Mouse (Mus musculus) ovary, postnatal 14 days (tissue): ENCODE data around the gene Dph5.
A peak's percentile ranks its signal among the peaks of the same experiment; 100 is the strongest.
"Not testable (repeated sequence)": the region's sequence is repeated elsewhere in the genome, so short reads cannot be mapped to it uniquely, and the experiment has no call there.

Source experiments
- DNase-seq: peaks from one replicate; pipeline ENCODE4 v3.0.0; 2022; ENCODE audit warnings: low spot score

The Dph5 gene

DNA sequence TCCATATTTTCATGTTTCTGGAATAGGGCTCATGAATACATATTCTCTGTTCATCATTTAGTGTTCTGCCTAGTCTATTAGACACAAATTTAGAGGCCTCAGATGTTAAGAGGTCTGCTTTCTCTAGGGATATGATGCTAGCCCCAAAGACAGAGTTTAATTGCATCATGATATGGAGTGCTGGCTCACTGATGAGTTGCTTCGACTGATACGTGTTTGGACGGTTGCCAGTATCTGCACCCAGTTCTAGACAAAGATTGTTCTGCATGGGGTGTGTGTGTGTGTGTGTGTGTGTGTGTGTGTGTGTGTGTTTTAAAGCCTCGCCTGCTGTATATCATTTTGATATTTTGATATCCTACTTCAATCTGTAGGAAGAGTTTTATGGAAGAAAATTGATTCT, 4.7 kb downstream of the Dph5 start:
- no peak for DNase-seq

DNA sequence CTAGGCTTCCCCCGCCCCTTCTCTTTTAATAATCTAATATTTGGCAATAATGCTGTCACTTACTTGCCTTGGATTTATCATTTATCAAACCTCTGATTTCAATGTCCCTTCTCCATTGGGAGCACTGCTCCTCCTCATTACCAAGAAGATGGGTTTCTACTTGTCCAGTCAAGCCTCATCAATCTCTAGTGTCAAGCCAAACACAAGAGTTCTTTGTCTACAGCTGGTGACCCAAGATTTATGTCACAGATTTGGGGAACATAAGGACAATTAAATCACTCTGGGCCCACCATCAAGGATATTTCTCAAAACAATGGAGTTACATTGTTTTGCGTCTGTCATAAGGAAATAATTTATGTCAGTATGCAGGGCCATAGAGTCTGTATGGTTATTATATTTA, 5.5 kb downstream of the Dph5 start:
- no peak for DNase-seq

DNA sequence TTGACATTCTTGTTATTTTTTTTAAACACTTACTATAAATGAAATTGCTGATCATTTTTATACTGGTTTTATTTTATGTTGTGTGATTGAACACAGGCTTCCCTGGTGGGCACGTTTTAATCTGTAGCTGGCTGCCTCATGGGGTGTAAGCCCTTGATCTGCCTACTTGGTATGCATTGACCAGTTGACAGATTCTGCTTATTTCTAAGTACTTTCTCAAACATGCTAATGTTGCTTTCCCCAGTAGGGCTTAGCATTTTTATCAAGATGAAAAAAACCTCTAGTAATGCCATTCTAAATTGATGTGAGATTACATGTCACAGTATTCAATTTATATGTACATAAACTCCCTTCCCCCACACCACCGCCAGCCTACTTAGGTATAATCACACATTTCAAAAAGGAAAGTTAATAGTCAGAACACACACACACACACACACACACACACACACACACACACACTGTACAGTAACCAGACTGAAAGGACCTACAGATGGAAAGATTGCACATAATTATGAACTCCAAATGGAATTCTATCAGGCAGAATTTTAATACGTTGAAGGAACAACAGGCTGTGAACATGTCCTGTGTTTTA, 10.8 kb downstream of the Dph5 start:
- DNase-seq, result no peak

DNA sequence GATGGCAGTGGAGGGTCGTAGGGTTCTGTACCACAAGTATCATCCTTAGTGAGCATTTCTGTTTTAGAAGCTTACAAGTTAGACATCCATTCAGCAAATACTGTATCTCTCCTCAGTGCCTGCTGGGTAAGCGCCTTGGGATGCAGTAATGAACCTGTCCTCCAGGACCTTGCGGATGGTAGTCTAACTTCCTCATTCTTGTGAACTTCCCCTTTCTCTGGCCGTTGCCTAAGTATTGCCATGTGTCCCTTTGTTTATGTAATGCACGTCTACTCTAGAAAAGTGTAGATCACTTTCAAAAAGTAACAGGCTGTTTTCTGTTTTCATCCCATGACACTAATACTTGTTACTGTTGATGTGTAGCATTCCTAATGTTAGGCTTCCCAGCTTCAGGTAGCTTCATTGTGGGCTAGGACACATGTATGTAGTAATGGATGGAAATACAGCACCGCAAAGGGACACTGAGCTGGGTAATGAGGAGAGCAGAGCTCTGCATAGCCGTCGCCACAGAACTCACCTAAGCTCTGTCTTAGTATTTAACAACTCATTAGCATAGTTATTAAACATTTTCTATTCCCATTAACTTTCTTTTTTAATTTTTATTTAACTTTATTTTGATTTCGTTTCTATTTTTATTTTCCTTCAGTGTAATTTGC, 14.8 kb downstream of the Dph5 start:
- no peak for DNase-seq

DNA sequence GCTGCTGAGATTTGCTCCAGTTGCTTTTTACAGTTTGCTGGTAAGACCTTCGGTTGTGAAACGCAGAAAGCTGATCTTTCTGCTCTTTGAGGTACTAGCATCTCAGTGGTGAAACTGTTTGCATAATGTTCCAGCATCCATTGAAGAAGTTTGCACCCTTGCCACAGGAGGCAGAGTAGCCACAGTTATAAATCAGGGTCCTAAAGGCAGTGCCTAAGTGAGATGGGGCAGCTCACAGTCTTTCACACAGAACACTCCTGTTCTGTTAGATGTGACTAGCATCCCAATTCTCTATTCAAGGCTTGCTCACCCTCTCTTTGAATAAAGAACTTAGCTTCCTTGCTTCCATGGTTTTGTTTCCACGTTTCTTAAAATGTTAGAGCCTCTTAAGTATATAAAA, 17.4 kb downstream of the Dph5 start:
- DNase-seq, result no peak

DNA sequence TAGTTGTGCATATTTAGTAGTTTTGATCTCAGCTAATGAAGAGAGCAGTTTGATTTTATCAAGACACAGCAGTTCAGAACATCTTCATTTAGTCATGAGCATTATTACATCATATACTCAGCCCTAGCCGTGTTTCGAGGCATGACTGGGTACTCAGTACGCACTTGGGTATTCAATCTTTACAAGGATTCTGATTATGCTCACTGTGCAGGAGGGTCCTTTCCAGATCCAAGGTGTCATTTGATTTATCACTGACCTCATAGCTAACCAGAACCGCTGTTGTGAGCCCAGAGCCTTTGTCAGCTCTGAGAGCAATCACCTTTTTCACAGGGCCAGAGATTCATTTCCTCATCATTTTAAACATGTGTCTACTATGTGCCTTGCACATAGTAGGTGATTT, 17.9 kb downstream of the Dph5 start:
- no peak for DNase-seq

DNA sequence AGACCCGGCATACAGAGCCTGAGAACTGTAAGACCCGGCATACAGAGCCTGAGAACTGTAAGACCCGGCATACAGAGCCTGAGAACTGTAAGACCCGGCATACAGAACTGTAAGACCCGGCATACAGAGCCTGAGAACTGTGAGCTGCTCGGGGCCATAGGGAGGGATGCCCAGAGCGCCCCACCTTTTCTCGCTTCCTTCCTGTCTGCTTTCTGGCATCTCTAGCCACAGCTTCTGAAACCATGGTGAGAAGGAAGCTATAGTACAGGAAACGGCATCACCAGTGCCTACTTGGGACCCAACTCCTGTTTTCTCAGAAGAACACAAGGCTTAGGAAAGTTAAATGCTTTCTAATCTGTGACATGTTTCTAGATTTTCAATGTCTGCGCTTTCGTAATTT, 19.8 kb downstream of the Dph5 start:
- not testable (repeated sequence) for DNase-seq

DNA sequence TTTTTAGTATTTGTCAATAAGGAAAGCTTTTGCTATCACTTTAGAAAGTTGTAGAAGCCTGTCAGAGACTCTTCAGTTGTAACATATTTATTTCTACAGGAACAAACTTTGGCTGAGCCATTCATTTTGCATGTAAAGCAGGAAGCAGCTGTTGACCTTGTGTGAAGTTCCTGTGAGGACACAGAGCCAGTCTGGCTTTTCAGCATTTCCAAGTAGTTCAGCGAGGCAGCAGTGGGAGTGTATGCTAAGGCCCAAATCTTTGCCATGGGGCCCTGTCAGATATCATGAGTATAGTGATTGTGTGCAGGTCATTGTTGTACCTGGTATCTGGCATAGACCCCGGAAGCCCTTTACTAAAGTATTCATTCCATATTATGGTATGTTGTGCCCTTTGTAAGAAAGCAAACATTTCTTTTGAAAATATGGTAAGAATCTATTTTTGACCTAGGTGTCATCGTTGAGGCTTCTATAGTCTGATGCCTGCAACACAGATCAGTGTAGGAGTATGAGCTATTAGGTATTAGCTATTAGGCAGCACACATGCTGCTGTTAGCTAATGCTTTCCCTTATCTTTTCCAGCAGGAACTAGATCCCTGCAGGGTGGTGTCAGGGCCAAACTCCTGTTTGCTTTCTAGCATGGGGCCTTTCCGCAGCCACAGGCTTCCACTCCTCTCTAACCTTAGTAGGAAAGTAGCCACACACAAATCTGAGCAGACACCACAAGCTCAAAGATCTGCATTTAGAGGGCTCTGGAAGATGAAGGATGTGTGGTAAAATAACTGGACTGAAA, 37.0 kb downstream of the Dph5 start:
- no peak for DNase-seq

DNA sequence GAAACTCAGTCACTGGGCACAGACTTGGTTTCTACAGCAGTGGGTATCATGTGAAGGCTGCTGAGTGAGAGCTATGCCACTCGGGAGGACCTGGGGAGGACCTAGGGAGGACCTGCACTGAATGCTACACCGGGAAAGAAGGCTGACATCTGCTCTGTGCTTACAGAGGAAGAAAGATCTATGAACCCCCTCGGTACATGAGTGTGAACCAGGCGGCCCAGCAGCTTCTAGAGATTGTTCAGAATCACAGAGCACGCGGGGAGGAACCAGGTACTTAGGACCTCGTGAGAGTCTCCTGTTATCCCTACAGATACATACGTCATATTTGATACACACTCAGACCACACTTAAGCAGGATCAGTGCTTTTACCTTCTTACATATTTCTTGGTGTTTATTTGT, 38.9 kb downstream of the Dph5 start:
- no peak for DNase-seq

DNA sequence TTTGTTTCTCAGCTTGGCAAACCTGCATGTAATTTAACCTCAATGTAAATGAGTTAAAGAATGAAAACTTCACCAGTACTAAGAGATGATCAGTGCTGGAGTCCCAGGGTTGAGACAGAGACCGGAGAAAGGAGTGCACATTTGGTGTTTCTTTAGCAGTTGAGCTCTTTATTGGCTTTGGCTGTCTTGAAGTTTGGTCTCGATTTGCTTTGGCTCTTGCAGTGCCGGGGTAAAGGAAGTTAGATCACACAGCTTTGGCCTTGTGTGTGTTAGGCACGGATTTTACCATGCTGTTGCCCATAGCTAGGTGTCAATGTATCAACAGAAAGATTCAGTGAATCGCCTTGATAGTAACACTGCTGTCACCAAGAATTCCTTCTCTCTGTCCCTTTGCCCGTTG, 44.1 kb downstream of the Dph5 start:
- DNase-seq, result no peak

DNA sequence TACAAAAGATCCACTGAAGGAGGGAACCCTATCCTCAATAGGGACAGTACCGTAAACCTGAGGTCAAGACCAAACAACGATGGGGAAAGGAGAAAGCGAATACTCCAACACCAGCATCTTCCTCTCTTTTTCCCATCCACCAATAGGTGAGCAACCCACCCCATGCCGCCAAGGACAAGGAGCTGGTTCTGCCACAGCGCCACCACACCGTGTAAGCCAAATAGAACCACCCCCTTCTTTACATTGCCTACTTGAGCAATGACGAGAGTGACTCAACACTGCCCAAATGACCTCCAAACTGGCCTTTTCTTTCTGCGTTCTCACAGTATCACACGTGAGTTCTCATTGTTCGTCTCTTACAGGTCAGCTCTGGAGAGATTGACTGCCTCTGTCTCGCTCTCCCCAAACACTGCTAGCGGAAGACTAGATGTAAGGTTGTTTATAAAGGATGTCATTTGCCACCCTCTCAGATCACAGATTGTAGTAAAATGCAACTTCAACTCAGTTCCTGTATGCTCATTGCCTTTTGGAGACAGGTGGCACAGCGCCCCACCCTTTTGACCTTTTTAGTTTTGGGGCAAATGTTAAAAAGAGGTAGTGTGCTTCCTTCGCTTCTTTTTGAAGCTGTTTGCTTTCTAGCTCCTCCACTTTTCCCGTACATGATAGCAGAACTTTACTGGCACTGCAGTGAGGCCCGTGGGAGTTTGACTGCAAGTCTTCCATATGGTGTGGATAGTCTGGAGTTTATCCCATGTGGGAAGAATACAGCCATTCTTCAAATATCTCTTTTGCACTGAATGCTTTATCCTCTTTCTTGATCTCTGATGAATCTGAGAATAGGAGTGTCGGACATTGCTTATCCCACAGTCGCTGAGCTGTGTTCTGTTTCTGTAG, 45.9 kb downstream of the Dph5 start:
- DNase-seq, result no peak

DNA sequence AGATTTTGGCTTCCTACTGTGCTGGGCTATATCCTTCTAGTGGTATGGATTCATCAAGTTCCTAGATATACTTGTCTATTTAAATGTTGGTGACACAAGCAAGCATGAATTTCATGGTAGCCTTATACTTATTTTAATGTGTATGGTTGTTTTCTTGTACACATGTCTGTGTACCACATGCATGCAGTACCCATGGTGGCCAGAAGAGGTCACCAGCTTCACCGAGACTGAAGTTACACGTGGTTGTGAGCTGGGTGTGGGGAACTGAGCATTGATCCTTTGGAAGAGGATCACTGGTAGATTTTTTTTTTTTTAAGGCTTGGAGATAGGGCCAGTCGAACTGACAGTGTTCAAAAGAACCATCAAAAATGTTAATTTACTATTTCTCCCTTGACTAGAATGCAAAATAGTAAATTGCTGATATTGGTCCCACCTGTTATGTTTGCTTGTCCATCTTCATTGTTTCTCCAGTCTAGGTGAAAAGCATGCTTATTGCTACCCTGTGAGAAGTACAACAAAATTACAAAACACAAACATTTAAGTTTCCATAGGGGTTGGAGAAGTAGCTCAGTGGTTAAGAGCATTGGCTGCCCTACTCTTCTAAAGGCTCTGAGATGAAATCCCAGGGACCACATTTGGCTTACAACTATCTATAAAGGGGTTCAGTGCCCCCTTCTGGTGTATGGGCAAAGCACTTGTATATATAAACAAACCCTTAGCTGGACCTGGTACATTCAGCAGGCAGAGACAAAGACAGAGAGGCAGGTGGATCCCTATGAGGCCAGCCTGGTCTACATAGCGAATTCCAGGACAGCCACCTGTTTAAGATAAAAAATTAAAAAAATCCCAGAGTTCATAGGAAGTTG, 49.3 kb downstream of the Dph5 start:
- peak; percentile 24 for DNase-seq

DNA sequence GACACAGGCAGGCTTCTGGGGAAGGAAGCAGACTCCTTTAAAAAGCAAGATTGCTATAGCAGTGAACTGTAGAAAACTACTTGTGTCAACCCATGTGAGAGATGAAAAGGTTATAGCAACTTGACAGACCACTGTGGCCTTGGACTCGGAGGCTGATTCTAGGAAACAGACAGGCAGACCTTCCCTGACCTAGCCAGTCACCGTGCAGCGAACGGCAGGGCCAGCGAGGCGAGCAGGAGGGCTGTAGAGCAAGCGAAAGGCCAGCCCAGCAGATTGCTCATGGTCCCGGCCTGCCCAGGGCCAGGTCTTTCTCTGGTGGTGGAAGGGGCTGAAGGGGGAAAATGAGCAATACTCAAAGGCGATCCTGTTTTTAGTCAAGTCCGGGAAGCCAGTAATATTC, 50.2 kb downstream of the Dph5 start:
- DNase-seq, result no peak

DNA sequence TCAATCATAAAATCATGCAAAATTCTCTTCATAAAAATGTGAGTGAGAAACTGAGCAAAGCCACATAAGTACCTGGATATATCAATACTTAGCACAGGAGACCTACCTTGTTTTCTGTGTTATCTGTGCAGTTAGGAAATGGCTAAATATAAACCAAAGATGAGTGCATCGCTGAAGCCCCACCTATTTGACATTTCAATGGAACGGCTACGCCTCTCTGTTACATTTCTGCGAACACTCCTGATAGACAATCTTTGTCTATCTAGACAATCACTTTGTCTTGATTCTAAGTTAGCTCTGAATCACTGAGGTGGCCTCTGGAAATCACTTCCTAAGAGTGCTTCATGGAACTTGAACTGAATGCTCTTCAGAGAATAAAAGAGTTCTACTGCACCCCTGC, 52.9 kb downstream of the Dph5 start:
- no peak for DNase-seq

DNA sequence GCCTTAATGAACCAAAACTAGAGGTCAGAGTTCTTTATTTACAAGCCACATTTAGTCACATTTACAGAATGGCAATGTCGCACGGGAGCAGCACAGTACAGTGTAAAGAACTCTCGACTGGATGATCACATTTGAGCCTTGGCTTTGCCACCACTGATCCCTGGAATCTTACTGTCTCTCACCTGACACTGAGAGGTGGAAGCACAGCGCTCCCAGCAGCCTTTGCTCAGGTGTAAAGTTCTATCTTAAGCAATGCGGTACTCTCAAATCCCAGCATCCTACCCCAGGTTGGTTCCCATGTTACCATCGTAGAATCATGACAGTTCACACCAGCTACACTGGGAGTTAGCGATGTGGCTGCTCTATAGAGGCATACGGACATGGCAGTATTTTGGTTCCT, 53.8 kb downstream of the Dph5 start:
- DNase-seq, result no peak

DNA sequence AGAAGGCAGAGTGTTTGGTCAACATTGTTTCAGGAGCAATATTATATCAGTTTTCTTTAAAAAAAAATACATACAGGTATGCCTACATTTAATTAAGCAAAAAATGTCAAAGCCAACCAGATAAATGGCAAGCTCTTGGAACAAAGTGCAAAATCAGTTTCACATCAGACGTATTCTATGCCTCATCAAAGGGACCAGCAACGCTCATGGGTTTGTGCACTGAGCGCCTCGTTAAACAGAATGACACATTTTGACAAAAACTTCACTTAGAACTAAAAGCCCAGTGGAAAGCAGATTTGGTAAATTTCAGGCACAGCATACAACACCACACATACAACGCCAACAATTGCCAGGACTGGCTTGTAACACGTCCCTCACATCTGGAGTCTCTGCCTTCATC, 56.7 kb downstream of the Dph5 start:
- no peak for DNase-seq

DNA sequence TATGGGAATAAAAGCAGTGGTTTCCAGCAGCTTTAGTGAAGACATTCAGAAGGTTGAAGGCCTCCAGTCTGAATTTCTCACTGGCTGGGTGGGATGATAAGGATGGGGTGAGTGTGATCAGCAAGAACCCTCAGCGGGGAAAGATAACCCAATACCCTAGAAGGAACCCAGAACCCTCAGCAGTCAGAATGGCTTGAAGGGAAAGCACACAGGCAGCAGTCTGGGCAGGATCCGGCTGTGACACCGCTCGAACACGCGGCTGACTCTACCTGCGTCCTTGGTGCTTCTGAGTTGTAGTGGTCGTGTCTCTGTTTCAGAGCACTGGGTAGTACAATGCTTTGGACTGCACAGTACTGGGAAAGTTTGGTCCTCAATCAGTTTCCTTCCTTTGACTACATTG, 58.6 kb downstream of the Dph5 start:
- DNase-seq, result no peak

DNA sequence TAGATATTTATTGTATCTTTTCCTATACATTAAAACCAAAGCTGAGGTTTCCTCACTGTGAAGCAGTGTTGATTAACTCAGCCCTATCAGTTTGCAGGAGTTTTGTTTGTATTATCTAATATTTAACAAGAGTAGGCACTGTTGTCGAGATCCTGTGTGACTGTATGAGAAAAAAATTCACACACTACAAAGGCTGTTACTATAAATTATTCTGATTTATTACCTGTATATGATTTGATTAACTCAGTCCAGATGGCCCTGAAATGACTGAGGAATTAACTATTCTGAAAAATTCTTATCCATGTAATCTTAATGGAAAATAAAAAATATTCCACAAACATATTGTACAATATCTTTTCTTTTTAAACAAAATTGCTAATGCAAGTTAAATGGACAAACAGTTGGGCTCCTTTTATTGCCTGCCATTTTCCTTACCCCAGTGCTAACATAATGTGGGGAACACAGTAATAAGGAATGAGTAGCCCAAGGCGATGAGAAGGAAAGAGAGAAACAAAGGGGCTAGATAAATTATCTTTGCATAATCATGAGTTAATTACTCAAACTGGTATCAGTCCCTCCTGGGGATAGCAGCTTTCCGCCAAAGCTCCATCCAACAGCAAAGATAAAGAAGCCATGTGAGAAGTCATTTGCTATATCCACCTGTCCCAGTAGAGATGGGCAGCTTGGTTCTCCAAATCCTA, 61.7 kb downstream of the Dph5 start:
- no peak for DNase-seq

DNA sequence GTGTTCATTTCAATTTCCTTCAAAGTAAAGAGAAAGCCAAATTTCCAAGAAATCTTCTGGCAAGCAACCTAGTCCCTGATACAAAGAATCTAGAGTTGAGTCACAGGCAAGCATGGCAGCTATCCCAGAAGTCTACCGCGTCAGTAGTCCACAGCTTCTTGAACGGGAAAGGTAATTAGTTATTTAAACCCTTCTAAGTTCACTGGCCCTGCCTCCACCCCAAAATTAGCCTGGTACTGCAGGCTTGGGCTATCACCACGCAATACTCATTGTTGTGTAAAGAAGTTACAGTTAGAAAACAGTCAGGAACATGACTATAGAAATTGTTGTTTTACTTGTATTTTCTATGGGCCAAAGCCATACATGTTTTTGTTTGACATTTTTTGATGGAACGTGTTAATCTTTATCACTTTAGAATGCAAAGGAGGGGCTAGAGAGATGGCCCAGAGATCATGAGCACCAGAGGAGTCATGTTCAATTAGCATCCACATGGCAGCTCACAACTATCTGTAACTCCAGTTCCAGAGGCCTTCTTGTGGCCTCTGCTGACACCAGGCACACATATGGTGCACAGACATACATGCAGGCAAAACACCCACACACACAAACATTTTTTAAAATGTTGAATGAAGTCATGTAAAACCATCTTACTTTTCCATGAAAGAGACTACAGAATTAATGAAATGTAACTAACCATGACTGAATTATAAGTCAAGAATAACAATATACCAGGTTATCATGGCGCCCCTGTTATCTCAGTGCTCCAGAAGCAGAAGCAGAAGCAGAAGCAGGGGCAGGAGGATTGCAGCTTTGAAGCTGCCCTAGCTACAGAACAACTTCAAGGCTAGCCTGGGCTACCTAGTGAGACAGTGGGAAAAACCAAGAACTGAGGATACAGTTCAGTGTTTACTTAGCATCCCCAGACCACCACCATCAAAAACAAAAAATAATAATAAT, 62.6 kb downstream of the Dph5 start:
- no peak for DNase-seq

DNA sequence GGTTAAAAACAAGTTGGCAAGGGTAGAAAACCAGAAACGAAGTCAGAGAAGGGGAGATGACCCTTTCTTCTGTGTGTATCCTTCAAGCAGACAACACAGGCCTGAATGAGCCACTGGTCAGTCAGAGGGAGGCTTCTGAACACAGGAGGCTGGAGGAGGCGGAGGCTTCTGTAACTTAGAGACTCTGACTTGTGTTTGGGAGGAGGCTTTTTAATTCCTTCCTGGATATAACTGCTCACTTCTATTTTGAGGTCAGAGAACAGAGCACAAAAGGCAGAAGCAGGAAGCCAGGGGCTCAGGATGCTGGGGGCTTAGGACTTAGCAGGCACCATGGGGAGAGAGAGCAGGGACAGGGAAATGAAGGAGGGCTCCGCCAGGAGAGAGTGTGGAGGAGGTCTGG, 63.6 kb downstream of the Dph5 start:
- no peak for DNase-seq
